Mouse (Mus musculus): Measurements from ENCODE around the gene Desi1. TPM values are rescaled to one million over a fixed set of nuclear protein-coding genes. Genes with fewer than 3 reads are reported as not detected.

Gene Desi1
- polyA plus RNA-seq, 1 experiment from 2014 or later: 45.4 TPM

DNA sequence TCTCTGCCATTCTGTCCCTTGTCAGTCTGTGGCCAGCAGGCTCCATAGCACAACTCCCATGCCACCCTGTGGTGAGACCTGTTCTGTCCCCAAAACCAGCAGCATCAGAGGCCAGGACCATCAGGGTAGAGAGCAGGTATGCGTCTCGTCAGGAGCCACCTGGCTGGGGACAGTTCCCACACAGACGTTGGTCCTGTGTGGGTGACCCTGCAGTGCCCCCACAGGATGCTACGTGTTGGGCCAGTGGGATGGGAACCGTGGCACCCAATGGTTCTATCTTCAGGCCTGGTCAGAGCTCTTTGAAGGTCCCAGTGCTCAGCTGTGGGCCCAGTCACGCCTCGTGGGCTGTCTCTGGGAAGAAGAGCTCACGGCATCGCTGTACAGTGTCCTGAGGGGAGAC lies 82.5 kb downstream of the Desi1 start:
- Histone ChIP-seq H3K4me1 (replicated peaks; ENCODE audit: control insufficient read depth, insufficient read depth, low read length) (0 out of 2 replicates have a peak, but pooled peaks cover under 1% of the 10 kb centered on the region), H3K36me3 (ENCODE audit: control insufficient read depth, insufficient read depth) (peaks cover 27% of the 10 kb centered on the region), H3K9ac (replicated peaks; ENCODE audit: low read depth, low read length) (no peak overlapping the region), H3K27ac (ENCODE audit: low read length) (no peak overlapping the region), H3K4me2 (ENCODE audit: low read length) (no peak overlapping the region), H3K9me3 (ENCODE audit: control insufficient read depth, low read length) (no peaks in the 10 kb centered on the region), H3K4me3 (replicated peaks; ENCODE audit: low read length) (no peak overlapping the region), H3K27me3 (replicated peaks; ENCODE audit: control insufficient read depth, insufficient read depth, low read length) (no peaks in the 10 kb centered on the region)
- WGBS: 92% methylated on average over 9 of the region's 9 CpGs
- no peak for ATAC-seq

DNA sequence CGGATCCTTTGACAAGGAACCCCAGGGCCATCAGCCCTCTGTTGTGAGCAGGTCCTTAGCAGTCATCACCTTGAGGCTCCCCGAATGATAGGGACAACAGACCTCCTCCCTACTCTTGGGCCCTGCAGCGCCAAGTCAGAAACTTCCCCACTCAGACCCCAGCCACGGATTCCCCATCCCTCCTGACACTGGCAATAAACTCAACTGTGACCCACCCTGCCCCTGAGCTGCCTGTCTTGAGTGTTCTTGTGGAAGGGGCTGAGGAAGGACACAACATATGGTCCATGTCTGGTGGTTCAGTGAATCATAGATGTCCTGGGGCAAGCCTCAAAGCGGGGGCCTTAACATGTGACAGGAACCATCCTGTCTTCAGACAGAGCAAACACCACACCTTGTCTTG lies 82.9 kb downstream of the Desi1 start:
- Histone ChIP-seq H3K9ac (replicated peaks; ENCODE audit: low read depth, low read length) (no peak overlapping the region), H3K27ac (ENCODE audit: low read length) (no peak overlapping the region), H3K9me3 (ENCODE audit: control insufficient read depth, low read length) (no peaks in the 10 kb centered on the region), H3K4me1 (replicated peaks; ENCODE audit: control insufficient read depth, insufficient read depth, low read length) (no peaks in the 10 kb centered on the region), H3K27me3 (replicated peaks; ENCODE audit: control insufficient read depth, insufficient read depth, low read length) (no peaks in the 10 kb centered on the region), H3K4me2 (ENCODE audit: low read length) (no peak overlapping the region), H3K4me3 (replicated peaks; ENCODE audit: low read length) (no peak overlapping the region), H3K36me3 (ENCODE audit: control insufficient read depth, insufficient read depth) (peaks cover 27% of the 10 kb centered on the region)
- WGBS: 87% methylated on average over 5 of the region's 5 CpGs
- ATAC-seq: no peak

DNA sequence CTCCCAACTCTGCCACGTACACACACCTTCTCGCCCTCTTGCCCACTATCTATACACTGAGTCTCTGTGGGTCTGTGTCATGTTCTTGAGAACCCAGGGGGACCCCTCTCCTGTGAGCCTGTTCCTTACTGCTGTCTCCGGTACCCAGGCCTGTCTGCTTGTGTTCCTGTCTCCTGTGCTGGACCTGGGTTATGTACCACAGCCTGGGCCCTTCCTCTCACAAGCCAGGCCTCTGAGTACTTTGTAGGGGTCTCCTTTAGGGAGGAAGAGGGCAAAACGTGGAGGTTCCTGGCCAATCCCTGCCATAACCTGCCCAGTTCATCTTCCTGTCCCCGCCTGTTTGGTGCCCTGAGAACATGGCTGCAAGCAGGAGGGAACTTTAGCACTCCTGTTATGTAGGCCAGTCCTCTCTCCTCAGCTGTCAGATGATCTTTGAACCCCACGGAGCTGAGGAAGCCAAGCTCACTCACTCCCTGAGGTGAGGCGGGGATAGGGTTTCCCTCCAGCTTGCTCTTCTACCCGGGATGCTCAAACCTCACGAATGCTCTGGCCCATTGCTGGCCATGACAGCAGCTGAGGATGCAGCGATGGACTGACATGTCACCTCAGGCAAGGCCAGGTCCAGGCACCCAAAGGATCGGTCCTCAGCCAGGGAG lies 84.1 kb downstream of the Desi1 start:
- H3K9ac ChIP-seq (replicated peaks; ENCODE audit: low read depth, low read length): no peak overlapping the region
- H3K4me3 ChIP-seq (replicated peaks; ENCODE audit: low read length): no peak overlapping the region
- H3K4me1 ChIP-seq (replicated peaks; ENCODE audit: control insufficient read depth, insufficient read depth, low read length): no peaks in the 10 kb centered on the region
- H3K9me3 ChIP-seq (ENCODE audit: control insufficient read depth, low read length): no peaks in the 10 kb centered on the region
- no peak for ATAC-seq
- no peak overlapping the region for H3K4me2 ChIP-seq (ENCODE audit: low read length)
- peaks cover 27% of the 10 kb centered on the region for H3K36me3 ChIP-seq (ENCODE audit: control insufficient read depth, insufficient read depth)
- 78% methylated on average over 11 of the region's 11 CpGs for WGBS
- H3K27me3 ChIP-seq (replicated peaks; ENCODE audit: control insufficient read depth, insufficient read depth, low read length): no peaks in the 10 kb centered on the region
- no peak overlapping the region for H3K27ac ChIP-seq (ENCODE audit: low read length)

DNA sequence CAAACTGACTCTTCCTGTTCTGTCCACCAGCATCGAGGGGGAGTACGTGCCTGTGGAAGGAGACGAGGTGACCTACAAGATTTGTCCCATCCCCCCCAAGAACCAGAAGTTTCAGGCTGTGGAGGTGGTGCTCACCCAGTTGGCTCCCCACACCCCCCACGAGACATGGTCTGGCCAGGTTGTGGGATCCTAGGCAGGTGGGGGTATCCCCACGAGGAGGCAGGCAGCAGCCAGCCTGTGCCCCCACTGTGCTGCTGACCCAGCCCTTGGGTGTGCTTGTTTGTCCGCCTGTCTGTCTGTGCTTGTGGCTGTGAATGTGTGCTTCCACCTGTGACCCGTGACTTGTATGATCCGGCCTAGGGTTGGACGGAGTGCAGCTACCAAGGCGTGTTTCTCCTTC lies 84.6 kb downstream of the Desi1 start:
- Histone ChIP-seq H3K9ac (replicated peaks; ENCODE audit: low read depth, low read length) (no peak overlapping the region), H3K36me3 (ENCODE audit: control insufficient read depth, insufficient read depth) (peaks cover 25% of the 10 kb centered on the region), H3K27ac (ENCODE audit: low read length) (no peak overlapping the region), H3K27me3 (replicated peaks; ENCODE audit: control insufficient read depth, insufficient read depth, low read length) (no peaks in the 10 kb centered on the region), H3K9me3 (ENCODE audit: control insufficient read depth, low read length) (no peaks in the 10 kb centered on the region), H3K4me3 (replicated peaks; ENCODE audit: low read length) (no peak overlapping the region), H3K4me2 (ENCODE audit: low read length) (no peak overlapping the region), H3K4me1 (replicated peaks; ENCODE audit: control insufficient read depth, insufficient read depth, low read length) (no peaks in the 10 kb centered on the region)
- 91% methylated on average over 10 of the region's 10 CpGs for WGBS
- no peak for ATAC-seq

DNA sequence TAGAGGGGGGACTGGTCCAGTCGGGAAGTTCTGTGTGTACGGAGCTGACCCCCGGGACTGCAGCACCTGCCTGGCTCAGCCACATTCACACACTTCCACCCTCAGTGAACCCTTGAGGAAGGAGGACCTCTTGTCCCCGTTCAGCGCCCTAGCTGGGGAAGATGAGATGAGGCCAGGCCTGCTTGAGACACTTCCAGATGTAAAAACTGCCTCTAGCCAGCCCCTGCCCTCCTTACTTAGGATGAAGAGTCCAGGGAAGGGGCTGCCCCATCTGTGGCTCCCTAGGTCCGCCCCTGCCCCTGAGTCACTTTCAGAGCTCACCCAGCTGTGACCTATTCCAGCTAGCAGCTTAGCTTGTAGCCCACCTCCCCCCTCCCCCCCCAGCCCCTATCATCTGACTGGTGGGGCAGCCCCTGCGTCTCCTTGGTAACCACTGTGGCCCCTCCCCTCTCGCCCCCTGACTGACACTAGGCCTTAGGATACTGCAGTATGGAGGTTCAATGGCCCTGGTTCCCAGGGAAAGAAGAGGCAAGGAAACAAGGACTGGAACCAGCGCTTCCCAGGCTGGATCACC lies 90.4 kb downstream of the Desi1 start:
- H3K27ac ChIP-seq (ENCODE audit: low read length): no peak overlapping the region
- no peak for ATAC-seq

More for the DNA sequence above, 90.4 kb downstream of the Desi1 start:
- Histone ChIP-seq H3K9ac (replicated peaks; ENCODE audit: low read depth, low read length) (no peak overlapping the region), H3K4me2 (ENCODE audit: low read length) (no peak overlapping the region), H3K4me3 (replicated peaks; ENCODE audit: low read length) (no peak overlapping the region), H3K36me3 (ENCODE audit: control insufficient read depth, insufficient read depth) (peaks cover 8% of the 10 kb centered on the region), H3K27me3 (replicated peaks; ENCODE audit: control insufficient read depth, insufficient read depth, low read length) (no peaks in the 10 kb centered on the region), H3K9me3 (ENCODE audit: control insufficient read depth, low read length) (no peaks in the 10 kb centered on the region), H3K4me1 (replicated peaks; ENCODE audit: control insufficient read depth, insufficient read depth, low read length) (peaks cover 13% of the 10 kb centered on the region)
- WGBS: 15% methylated on average over 9 of the region's 9 CpGs

Other genes starting within 250 kb of the Desi1 start
- 32.7 and 33.3 TPM in 2 replicates for gene Tef, start 231.4 kb downstream of the Desi1 start, polyA plus RNA-seq (2015; fragmentation: Nextera tagmentation; extraction: Ambion mirVana)
- 19.4 and 23.8 TPM in 2 replicates for gene Tob2, start 175.1 kb downstream of the Desi1 start, polyA plus RNA-seq (2015; fragmentation: Nextera tagmentation; extraction: Ambion mirVana)
- gene Phf5a, start 162.0 kb downstream of the Desi1 start, polyA plus RNA-seq (2015; fragmentation: Nextera tagmentation; extraction: Ambion mirVana): 130 and 132 TPM in 2 replicates
- gene Aco2, start 161.6 kb downstream of the Desi1 start, polyA plus RNA-seq (2015; fragmentation: Nextera tagmentation; extraction: Ambion mirVana): 259 and 260 TPM in 2 replicates
- gene Polr3h, start 107.6 kb downstream of the Desi1 start, polyA plus RNA-seq (2015; fragmentation: Nextera tagmentation; extraction: Ambion mirVana): 93.8 and 103 TPM in 2 replicates
- 133 and 182 TPM in 2 replicates for gene Csdc2, start 97.1 kb downstream of the Desi1 start, polyA plus RNA-seq (2015; fragmentation: Nextera tagmentation; extraction: Ambion mirVana)
- 89.9 and 100 TPM in 2 replicates for gene Pmm1, start 72.9 kb downstream of the Desi1 start, polyA plus RNA-seq (2015; fragmentation: Nextera tagmentation; extraction: Ambion mirVana)
- not detected in 2 replicates for gene 1700029P11Rik, start 53.3 kb downstream of the Desi1 start, polyA plus RNA-seq (2015; fragmentation: Nextera tagmentation; extraction: Ambion mirVana)
- gene Xrcc6, start 46.0 kb downstream of the Desi1 start, polyA plus RNA-seq (2015; fragmentation: Nextera tagmentation; extraction: Ambion mirVana): 63.0 and 63.1 TPM in 2 replicates
- 284 and 285 TPM in 2 replicates for gene Snu13, start 13.7 kb upstream of the Desi1 start, polyA plus RNA-seq (2015; fragmentation: Nextera tagmentation; extraction: Ambion mirVana)
- not detected in 2 replicates for gene 4930407I10Rik, start 25.3 kb upstream of the Desi1 start, polyA plus RNA-seq (2015; fragmentation: Nextera tagmentation; extraction: Ambion mirVana)
- gene Mei1, start 36.1 kb upstream of the Desi1 start, polyA plus RNA-seq (2015; fragmentation: Nextera tagmentation; extraction: Ambion mirVana): not detected in 2 replicates
- gene Ccdc134, start 94.1 kb upstream of the Desi1 start, polyA plus RNA-seq (2015; fragmentation: Nextera tagmentation; extraction: Ambion mirVana): 16.2 and 16.3 TPM in 2 replicates
- gene Srebf2, start 113.3 kb upstream of the Desi1 start, polyA plus RNA-seq (2015; fragmentation: Nextera tagmentation; extraction: Ambion mirVana): 229 and 232 TPM in 2 replicates
- gene Shisa8, start 179.0 kb upstream of the Desi1 start, polyA plus RNA-seq (2015; fragmentation: Nextera tagmentation; extraction: Ambion mirVana): 0.66 and 0.70 TPM in 2 replicates
- gene Tnfrsf13c, start 190.5 kb upstream of the Desi1 start, polyA plus RNA-seq (2015; fragmentation: Nextera tagmentation; extraction: Ambion mirVana): 0.10 and 0.25 TPM in 2 replicates
- gene Cenpm, start 210.9 kb upstream of the Desi1 start, polyA plus RNA-seq (2015; fragmentation: Nextera tagmentation; extraction: Ambion mirVana): 29.8 and 34.6 TPM in 2 replicates
- 17.0 and 18.6 TPM in 2 replicates for gene 1500009C09Rik, start 218.5 kb upstream of the Desi1 start, polyA plus RNA-seq (2015; fragmentation: Nextera tagmentation; extraction: Ambion mirVana)
- 427 TPM in 2 replicates for gene Sept3, start 241.0 kb upstream of the Desi1 start, polyA plus RNA-seq (2015; fragmentation: Nextera tagmentation; extraction: Ambion mirVana)

Data from forebrain, embryonic 16.5 days (tissue).